Mouse (Mus musculus) cerebellum, postnatal 14 days (tissue): ENCODE measurements at regions not wholly inside any gene's neighbourhood (a gene's known extent, or its start where the extent isn't known, plus 50 kb on each side); places are given as distances from the start of the nearest gene placed in this dataset.

Source experiments
- DNase-seq, 2 experiments: peaks; one replicate each; pipeline ENCODE4 v3.0.0; 2021; ENCODE audit warnings: mixed read lengths in 2 of 2

DNA sequence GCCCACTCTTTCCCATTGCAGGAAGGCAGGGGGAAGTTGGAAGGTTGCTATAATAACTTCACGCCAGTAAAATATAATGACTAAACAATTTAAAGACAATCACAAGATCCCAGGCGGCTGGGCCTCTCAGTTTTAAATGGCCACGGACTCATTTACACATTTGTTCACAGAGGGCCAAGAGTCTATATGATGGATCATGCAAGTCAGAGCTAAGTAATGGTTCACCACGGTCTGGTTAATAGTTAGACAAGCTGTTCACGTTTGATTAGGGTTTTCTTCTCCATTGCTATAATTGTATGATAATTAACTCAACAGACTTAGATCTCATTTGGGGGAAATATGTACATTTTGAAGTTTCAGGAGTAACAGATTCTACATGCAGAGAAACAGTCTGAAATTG lies 170.0 kb downstream of the Ppargc1a start:
- no peak for DNase-seq

- no peak for DNase-seq
Observed at GRCm38 (mm10) chr5:51391319-51391718, 176.2 kb downstream of the Ppargc1a start.

- no peak for DNase-seq
Observed at GRCm38 (mm10) chr5:51387751-51388150, 179.8 kb downstream of the Ppargc1a start.

- DNase-seq, result no peak
Observed at GRCm38 (mm10) chr5:51386409-51386808, 181.1 kb downstream of the Ppargc1a start.

- DNase-seq, result no peak
Observed at GRCm38 (mm10) chr5:51384278-51384677, 183.2 kb downstream of the Ppargc1a start.

GRCm38 (mm10) chr5:51359101-51359500 lies 208.4 kb downstream of the Ppargc1a start:
- no peak for DNase-seq

GRCm38 (mm10) chr5:51348256-51348655 lies 219.3 kb downstream of the Ppargc1a start:
- peak; percentile 6 to 27 for DNase-seq

GRCm38 (mm10) chr5:51329142-51329541 lies 238.4 kb downstream of the Ppargc1a start:
- DNase-seq, result no peak

DNA sequence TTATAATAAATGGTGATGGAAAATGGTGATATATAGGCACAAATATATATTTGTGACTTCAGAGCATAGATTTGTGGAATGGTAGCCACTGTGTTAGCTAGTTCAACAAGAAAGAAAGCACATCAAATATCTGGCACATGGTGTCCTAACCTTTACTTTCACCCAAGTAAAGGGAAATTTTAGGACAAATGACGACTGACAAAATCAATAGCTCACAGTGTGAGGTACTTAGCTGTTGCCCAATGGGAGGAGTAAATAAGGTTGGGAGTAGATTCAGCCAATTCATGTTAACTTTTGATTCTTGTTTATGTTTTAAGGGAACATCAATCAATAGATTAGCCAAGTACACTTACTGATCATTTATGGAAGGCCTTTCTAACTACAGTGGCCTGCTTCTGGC lies 278.3 kb downstream of the Ppargc1a start:
- no peak for DNase-seq

GRCm38 (mm10) chr5:51288234-51288633 lies 279.3 kb downstream of the Ppargc1a start:
- DNase-seq, result no peak

GRCm38 (mm10) chr5:51241156-51241555 lies 326.4 kb downstream of the Ppargc1a start:
- DNase-seq, result no peak

DNA sequence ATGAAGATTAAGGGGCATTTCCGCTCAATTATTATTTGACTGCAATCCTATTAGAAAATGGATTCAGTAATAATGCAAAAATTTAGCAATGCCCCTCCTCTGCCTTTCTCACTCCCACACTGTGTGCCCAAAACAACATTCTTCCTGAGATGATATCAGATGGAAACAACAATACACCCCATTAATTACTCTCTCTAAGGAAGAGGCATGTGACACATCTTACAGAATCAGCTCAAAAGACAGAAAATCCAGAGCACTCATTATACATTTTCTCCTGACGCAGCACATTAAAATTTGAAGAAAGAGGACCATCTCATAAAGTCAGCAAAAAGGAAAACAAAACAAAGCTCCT lies 333.5 kb downstream of the Ppargc1a start:
- DNase-seq, result no peak

GRCm38 (mm10) chr5:51233271-51234003 lies 334.1 kb downstream of the Ppargc1a start:
- no peak for DNase-seq

- no peak for DNase-seq
Observed at GRCm38 (mm10) chr5:51229806-51230205, 337.7 kb downstream of the Ppargc1a start.

GRCm38 (mm10) chr5:51227996-51228395 lies 339.5 kb downstream of the Ppargc1a start:
- no peak for DNase-seq

DNA sequence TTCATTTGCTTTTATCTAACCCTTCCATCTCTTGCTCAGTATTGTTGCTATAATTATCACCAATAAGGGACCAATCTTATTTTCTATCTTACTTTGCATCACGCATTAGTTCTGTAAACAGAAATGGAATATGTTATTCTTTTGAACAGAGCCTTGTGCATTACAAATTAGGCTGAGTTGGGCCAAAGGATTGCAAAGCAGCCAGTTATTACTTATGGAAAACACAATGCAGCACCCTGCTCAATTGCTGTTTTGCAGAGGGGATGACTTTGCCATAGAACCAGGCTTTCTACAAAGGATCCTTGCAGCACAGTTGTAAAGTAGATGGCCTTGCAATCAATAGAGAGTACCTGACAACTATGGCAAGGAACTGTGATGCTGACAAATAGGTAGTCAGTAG lies 364.3 kb downstream of the Ppargc1a start:
- no peak for DNase-seq

DNA sequence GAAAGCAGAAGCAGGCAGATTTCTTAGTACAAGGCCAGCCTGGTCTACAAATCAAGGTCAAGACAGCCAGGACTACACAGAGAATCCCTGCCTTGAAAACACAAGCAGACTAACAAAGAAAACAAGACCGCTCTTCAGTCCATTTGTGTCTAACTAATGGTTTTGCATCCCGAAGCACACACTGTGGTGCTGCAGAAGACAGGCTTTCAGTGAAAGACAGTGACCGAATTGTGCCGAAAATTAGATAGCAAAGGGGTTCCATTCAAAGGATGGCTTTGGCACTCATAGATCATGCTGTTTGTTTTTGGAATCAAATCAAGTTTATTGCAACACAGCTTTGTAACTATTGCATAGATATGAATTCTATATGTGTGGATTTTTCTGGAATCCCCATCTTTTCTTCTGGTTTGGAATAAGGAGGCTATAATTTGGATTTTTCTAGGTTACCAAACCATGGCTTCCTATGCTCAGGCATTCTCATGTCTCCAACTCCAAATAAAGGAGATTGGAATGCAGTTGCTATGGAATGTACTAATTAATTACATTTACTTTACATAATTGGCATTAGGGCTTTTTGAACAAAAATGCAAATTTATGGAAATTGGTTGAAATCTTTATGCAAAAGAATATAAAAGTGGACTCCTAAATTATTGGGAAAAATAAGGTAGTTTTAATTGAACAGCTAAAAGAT lies 364.9 kb downstream of the Ppargc1a start:
- no peak for DNase-seq

- no peak for DNase-seq
Observed at GRCm38 (mm10) chr5:51196393-51197347, 370.9 kb downstream of the Ppargc1a start.

DNA sequence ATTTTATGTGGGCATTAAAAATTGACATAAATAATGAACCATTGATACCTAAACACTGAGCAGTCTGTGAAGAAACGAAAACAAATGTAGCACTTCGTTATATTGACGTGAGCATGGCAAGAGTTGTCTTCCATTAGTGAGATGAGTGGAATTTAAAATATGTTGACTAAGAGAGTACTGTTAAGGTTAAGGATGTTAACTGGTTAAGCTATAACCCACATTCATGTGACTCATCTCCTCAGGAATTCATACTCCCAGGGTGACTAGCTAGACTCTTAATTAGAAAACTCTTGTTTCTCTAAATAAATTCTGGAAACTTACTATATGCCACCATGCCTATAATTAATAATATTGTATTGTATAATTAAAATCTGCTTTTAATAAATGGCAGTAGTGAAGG lies 376.9 kb downstream of the Ppargc1a start:
- DNase-seq, result no peak

DNA sequence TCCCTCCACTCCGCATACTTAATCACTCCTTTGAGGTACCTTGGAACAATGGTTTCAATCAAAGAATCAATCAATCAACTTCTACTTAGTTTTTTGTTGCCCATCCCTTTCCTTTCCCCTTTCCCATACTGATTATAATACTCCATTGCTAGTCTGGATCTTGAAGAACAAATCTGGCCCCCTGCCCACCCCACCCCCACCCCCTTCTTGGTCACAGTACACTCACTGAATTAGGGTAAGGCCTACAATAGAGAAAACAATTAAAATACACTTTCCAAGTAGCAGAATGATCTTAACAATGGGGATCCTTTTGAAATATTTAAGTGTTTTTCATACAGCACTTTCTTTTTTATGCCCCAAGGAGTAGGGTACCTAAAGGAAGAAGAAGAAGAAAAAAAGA lies 397.7 kb downstream of the Ppargc1a start:
- no peak for DNase-seq

DNA sequence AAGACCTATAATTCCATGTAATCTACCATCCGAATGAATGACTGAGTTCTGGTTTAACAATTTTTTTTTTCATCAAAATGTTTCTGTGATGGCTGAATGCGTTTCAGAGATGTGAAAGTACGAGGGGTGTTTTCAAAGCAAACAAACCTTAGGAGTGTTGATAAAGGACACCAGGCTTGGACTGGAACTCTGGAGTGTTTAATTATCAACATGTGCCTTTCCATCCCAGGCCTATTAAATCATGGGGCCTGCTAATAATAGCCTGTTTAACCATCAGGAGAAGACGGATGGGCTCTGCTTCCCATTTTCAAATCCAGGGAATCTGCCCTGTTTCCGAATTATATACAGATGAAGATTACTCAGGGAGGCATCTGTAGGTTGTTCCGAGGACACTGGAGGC lies 399.3 kb downstream of the Ppargc1a start:
- no peak for DNase-seq

GRCm38 (mm10) chr5:51156901-51157300 lies 410.6 kb downstream of the Ppargc1a start:
- DNase-seq, result no peak

DNA sequence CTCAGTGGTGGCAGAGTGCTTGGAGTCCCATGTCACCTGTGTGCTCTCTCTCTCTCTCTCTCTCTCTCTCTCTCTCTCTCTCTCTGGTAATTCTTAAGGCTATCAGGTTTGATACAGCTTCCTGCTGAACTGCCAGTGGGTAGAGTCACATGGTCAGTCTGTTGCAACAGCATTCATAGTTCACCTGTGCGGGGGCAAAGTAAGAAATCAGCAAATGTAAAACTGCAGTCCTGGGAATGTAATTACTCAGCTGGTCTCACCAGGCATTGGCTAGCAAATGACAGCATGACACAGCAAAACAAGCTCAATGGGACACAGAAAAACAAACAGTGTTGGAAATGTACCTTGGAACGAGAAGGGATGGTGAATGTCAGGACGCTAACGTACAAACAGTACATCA lies 422.7 kb downstream of the Ppargc1a start:
- no peak for DNase-seq
